Mouse (Mus musculus) lung, embryonic 15.5 days (tissue): Measurements from ENCODE around the gene Nr1d1. TPM values are rescaled to one million over a fixed set of nuclear protein-coding genes. Genes with fewer than 3 reads are reported as not detected.
A peak's percentile ranks its signal among the peaks of the same experiment; 100 is the strongest.

ENCODE experiments used
- ATAC-seq: fragments of 200-750 bp; cut with Nextera tagmentation; 2 replicates; pipeline ENCODE4 v1.8.0; 2017; ENCODE audit warnings: moderate number of reproducible peaks, borderline replicate concordance; ENCODE audit not compliant: low FRiP score, low TSS enrichment; ENCODE audit errors: extremely low read depth
- H3K27ac ChIP-seq: fragments of 300-500 bp; sonication (generic); 2 replicates; pipeline ENCODE4 v1.5.1; 2015; ENCODE audit warnings: moderate library complexity, mild to moderate bottlenecking, inconsistent platforms
- H3K27me3 ChIP-seq: fragments of 300-500 bp; sonication (generic); 2 replicates; pipeline ENCODE4 v1.6.1; 2015; ENCODE audit warnings: inconsistent platforms
- H3K36me3 ChIP-seq: fragments of 300-500 bp; sonication (generic); 2 replicates; pipeline ENCODE4 v1.6.1; 2015; ENCODE audit warnings: inconsistent platforms
- H3K4me1 ChIP-seq: fragments of 300-500 bp; sonication (generic); 2 replicates; pipeline ENCODE4 v1.6.1; 2015; ENCODE audit warnings: inconsistent platforms
- H3K4me2 ChIP-seq: fragments of 300-500 bp; sonication (generic); 2 replicates; pipeline ENCODE4 v1.6.1; 2015; ENCODE audit warnings: inconsistent platforms, mild to moderate bottlenecking, moderate library complexity
- H3K4me3 ChIP-seq: fragments of 300-500 bp; sonication (generic); 2 replicates; pipeline ENCODE4 v1.5.1; 2015; ENCODE audit warnings: mild to moderate bottlenecking, inconsistent platforms
- H3K9ac ChIP-seq: fragments of 300-500 bp; sonication (generic); 2 replicates; pipeline ENCODE4 v1.6.1; 2015; ENCODE audit warnings: inconsistent platforms
- H3K9me3 ChIP-seq: fragments of 300-500 bp; sonication (generic); 2 replicates; pipeline ENCODE4 v1.6.1; 2016; ENCODE audit warnings: inconsistent platforms
- WGBS: fragments of 180-500 bp; shearing (Covaris S2); methylation state at CpG from one replicate; pipeline ENCODE4 v1.1.7; 2015; 5-methylcytosine and 5-hydroxymethylcytosine counted together
- polyA plus RNA-seq: library from polyadenylated mRNA; unstranded; fragments of >200 nt; fragmentation: Nextera tagmentation; extraction: Ambion mirVana; gene quantifications from 2 replicates; pipeline ENCODE4 v1.2.1, GENCODE M21; 2015

Nr1d1 gene
- polyA plus RNA-seq, 1 experiment from 2014 or later = 1.5 TPM

GRCm38 (mm10) chr11:98776052-98776764, 1.1 kb upstream of the Nr1d1 start:
- ATAC-seq = no peak
- Histone ChIP-seq H3K27me3 (no peaks in the 10 kb centered on the region), H3K9me3 (no peaks in the 10 kb centered on the region), H3K9ac (peak overlapping the region; percentile 15; the same call in 1 of the 2 replicates), H3K36me3 (no peaks in the 10 kb centered on the region), H3K4me2 (peak overlapping the region; percentile 87), H3K27ac (peak overlapping the region; percentile 95), H3K4me3 (peak overlapping the region; percentile 36), H3K4me1 (peaks cover 68% of the 10 kb centered on the region)
- WGBS = 26% methylated on average over 12 of the region's 12 CpGs

DNA sequence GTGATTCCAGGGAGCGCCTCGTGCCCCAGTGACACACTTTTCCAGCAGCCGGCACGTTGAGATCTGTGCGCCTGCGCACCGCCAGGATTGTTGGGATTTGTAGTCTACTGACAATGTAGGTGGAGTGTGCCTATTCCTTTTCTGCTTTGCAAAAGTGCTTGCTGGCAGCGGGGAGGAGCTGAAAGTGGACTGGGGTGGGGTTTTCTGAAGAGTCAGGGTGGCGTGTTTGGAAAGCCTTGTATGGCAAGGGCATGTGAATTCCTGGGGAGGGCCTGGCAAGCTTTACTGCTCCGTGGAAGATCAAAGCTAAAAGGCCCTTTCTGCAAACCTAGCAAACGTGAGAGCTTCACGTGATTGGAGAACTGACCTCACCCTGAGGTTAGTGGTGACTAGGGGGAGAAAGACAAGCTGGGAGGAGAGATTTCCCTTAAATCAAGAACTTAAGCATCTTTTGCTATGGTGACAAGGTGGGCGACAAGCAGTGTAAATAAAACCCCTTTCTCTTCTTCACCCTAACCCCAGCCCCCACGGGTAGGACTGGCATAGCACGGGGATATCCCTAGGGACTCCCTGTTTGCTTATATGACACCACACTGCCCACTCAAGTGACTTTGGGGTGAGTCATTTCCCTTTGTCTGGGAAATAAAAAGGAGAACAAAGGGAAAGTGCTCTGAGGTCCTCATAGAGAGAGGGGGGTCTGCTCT, 367 bp upstream of the Nr1d1 start:
- Histone ChIP-seq H3K27me3 (no peaks in the 10 kb centered on the region), H3K4me3 (peak overlapping the region; percentile 36), H3K27ac (peak overlapping the region; percentile 95), H3K36me3 (no peaks in the 10 kb centered on the region), H3K4me2 (peak overlapping the region; percentile 87), H3K4me1 (peaks cover 73% of the 10 kb centered on the region), H3K9me3 (no peaks in the 10 kb centered on the region), H3K9ac (peak overlapping the region; percentile 28)
- 2% methylated on average over 15 of the region's 15 CpGs for WGBS
- peak; percentile 67 for ATAC-seq

DNA sequence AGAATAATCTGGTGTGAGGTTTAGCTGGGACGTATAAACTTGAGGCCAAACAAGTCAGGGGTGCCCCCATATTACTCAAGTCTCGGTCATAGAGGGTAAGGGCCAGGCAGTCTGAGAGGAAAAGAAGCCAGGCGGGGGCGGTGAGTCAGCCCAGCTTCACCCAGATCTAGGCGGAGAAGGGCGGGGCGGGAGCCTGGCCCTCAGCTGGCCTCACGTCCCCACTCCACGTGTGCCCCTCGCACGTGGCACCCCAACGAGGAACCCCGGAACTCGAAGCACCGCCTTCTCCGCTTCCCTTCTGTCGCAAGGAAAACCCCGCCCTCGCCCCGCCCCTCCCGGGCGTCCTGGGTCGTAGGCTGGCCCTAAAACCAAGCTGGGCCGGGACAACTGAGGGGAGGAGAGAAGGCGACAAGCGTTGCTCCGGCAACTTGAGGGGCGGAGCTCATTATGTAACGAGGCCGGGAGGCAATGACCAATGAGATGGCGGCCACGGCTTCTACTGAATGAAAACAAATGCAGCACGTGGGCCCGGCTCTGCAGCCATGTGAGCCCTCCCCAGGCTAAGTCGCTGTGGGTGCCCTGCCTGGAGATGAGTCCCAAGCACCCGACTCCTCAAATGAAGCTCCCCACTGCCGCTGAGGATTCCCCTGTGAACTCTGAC, 1.4 kb downstream of the Nr1d1 start:
- Histone ChIP-seq H3K4me2 (peak overlapping the region; percentile 87), H3K9ac (0 out of 2 replicates have a peak overlapping the region, but pooled peaks have one; percentile 28), H3K36me3 (peaks cover 5% of the 10 kb centered on the region; the same call in 1 of the 2 replicates), H3K27ac (peak overlapping the region; percentile 79), H3K27me3 (no peaks in the 10 kb centered on the region), H3K4me3 (peak overlapping the region; percentile 36), H3K4me1 (peaks cover 84% of the 10 kb centered on the region), H3K9me3 (no peaks in the 10 kb centered on the region)
- ATAC-seq = peak; percentile 84
- under 1% methylated on average over 34 of the region's 37 CpGs for WGBS

DNA sequence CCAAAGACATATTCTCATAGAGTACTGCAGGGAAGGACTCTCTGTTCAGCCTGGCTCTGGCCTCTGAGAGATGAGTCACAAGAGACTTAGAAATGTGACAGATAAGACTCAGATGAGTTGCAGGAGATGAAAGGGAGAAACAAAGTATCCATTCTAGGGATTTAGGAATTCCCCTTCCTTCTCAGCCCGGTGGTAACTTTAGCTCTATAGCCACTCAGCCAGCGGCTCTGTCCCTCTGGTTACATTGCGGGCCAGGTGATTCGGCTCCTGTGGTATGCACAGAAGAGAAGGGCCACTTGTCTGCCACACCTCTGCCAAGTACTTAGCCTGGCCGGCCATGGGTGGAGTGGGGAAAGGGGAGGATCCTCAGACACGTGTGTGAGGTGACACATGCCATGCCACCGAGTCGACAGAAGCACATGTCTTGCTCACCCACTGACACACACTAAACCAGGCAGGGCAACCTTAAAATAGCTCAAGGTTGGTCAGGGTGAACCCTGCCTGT, 2.4 kb downstream of the Nr1d1 start:
- ATAC-seq = no peak
- no peak overlapping the region for H3K9ac ChIP-seq
- H3K36me3 ChIP-seq = peaks cover 7% of the 10 kb centered on the region; the same call in 1 of the 2 replicates
- H3K27ac ChIP-seq = peak overlapping the region; percentile 79
- peak overlapping the region; percentile 87 for H3K4me2 ChIP-seq
- no peaks in the 10 kb centered on the region for H3K27me3 ChIP-seq
- peaks cover 91% of the 10 kb centered on the region for H3K4me1 ChIP-seq
- H3K9me3 ChIP-seq = no peaks in the 10 kb centered on the region
- H3K4me3 ChIP-seq = no peak overlapping the region
- 23% methylated on average over 8 of the region's 8 CpGs for WGBS

- H3K36me3 ChIP-seq = peaks cover 7% of the 10 kb centered on the region; the same call in 1 of the 2 replicates
- no peak overlapping the region for H3K9ac ChIP-seq
- no peak overlapping the region for H3K4me3 ChIP-seq
- H3K27ac ChIP-seq = peak overlapping the region; percentile 79
- WGBS = 75% methylated on average over 11 of the region's 11 CpGs
- no peaks in the 10 kb centered on the region for H3K27me3 ChIP-seq
- no peaks in the 10 kb centered on the region for H3K9me3 ChIP-seq
- H3K4me2 ChIP-seq = peak overlapping the region; percentile 87
- ATAC-seq = no peak
- peaks cover 91% of the 10 kb centered on the region for H3K4me1 ChIP-seq
Measured at GRCm38 (mm10) chr11:98771844-98772525, 3.1 kb downstream of the Nr1d1 start.

- 88% methylated on average over 18 of the region's 18 CpGs for WGBS
- Histone ChIP-seq H3K4me1 (peaks cover 91% of the 10 kb centered on the region), H3K4me3 (no peak overlapping the region), H3K36me3 (peaks cover 7% of the 10 kb centered on the region; the same call in 1 of the 2 replicates), H3K27me3 (no peaks in the 10 kb centered on the region), H3K9ac (no peak overlapping the region), H3K27ac (peak overlapping the region; percentile 79; the same call in 1 of the 2 replicates), H3K9me3 (no peaks in the 10 kb centered on the region), H3K4me2 (no peak overlapping the region)
- no peak for ATAC-seq
Measured at GRCm38 (mm10) chr11:98771131-98771530, 4.0 kb downstream of the Nr1d1 start.

DNA sequence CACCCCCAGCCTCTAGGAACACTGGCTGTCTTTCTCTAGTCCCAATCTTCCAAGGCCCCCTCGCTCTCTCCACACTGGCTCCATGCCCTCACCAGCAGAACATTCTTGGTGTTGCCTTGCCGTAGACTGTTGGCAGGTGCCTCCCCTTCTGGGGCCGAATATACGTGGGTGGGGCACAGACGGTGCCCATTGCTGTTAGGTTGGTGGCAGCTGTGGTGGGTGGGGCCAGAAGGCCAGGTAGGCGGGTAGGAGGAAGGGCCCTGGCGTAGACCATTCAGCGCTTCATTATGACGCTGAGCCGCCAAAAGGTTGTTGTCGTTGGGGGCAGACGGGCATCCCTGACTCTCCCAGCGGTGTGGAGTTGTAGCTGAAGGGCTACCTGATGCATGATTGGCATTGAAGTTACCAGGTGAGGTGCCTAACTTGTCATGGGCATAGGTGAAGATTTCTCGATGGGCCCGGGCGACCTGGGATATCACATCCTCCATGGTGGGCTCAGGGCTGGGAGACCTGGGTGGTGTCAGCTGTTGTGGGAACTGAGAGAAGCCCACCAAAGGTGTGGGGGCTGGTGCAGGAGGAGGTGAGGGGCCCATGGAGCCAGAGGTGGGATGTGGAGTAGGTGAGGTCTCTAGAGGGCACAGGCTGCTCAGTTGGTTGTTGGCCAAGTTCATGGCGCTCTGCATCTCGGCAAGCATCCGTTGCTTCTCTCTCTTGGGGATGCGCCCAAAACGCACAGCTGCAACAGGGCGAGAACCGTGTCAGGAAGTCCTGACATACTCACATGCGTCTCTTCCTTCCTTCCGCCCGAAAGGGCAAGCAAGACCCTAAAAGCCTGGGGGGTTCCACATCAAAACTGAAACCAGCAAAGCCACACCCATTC, 4.8 kb downstream of the Nr1d1 start:
- Histone ChIP-seq H3K9me3 (no peaks in the 10 kb centered on the region), H3K4me2 (no peak overlapping the region), H3K27ac (no peak overlapping the region), H3K9ac (no peak overlapping the region), H3K4me1 (peaks cover 91% of the 10 kb centered on the region), H3K27me3 (no peaks in the 10 kb centered on the region), H3K36me3 (peaks cover 7% of the 10 kb centered on the region; the same call in 1 of the 2 replicates), H3K4me3 (no peak overlapping the region)
- 86% methylated on average over 26 of the region's 26 CpGs for WGBS
- ATAC-seq = no peak

- Histone ChIP-seq H3K9ac (peak overlapping the region; percentile 27; the same call in 1 of the 2 replicates), H3K36me3 (peaks cover 13% of the 10 kb centered on the region), H3K4me3 (no peak overlapping the region), H3K9me3 (no peaks in the 10 kb centered on the region), H3K27me3 (no peaks in the 10 kb centered on the region), H3K27ac (peak overlapping the region; percentile 77), H3K4me2 (no peak overlapping the region), H3K4me1 (peaks cover 91% of the 10 kb centered on the region)
- 78% methylated on average over 25 of the region's 25 CpGs for WGBS
- no peak for ATAC-seq
Measured at GRCm38 (mm10) chr11:98769007-98769954, 5.9 kb downstream of the Nr1d1 start.

DNA sequence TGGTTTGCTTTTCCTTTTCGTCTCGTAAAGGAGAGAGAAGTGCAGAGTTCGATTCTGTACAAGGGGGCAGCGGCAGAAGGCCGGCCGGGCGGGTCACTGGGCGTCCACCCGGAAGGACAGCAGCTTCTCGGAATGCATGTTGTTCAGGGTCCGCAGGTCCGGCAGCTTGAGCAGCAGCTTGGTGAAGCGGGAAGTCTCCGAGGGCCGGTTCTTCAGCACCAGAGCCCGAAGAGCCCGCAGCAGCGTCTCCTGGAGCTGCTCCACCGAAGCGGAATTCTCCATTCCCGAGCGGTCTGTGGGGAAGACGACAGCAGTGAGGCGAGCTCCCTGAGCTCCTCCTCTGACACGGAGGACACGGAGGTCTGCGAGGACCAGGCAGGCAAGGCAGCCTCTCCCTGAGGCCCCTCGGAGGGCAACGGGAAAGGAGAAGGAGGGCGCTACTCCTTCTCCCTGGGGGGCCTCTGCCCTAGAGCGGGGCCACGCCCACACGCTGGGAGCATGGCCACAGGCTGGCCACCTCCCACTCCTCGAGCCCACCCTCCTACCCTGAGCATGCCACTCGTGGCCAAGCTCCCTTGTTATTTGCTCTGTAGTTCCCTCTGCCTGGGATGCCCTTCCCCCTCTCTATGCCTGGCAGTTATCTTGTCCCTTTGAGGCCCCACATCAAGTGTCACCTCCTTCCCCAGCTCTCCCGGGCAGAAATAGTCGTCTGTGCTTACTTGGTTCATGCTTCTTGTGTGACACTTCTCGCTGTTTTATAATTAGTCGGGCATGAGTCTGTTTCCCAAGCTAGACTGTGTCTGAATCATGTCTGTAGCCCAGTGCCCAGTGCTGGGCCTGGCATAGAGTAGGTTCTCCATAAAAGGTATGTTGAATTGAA, 6.8 kb downstream of the Nr1d1 start:
- peaks cover 22% of the 10 kb centered on the region for H3K36me3 ChIP-seq
- H3K4me3 ChIP-seq = peak overlapping the region; percentile 14
- H3K9ac ChIP-seq = peak overlapping the region; percentile 27
- peaks cover 93% of the 10 kb centered on the region for H3K4me1 ChIP-seq
- H3K9me3 ChIP-seq = no peaks in the 10 kb centered on the region
- no peaks in the 10 kb centered on the region for H3K27me3 ChIP-seq
- WGBS = 18% methylated on average over 37 of the region's 39 CpGs
- peak overlapping the region; percentile 49 for H3K4me2 ChIP-seq
- ATAC-seq = peak; percentile 9; the same call in 1 of the 2 replicates
- peak overlapping the region; percentile 77 for H3K27ac ChIP-seq
